Mouse (Mus musculus): ENCODE measurements around the gene Lrig1. TPM values are rescaled to one million over a fixed set of nuclear protein-coding genes. Genes with fewer than 3 reads are reported as not detected.

Lrig1 gene
- total RNA-seq, 2 experiments from 2014 or later: 36.9 to 43.2 TPM

GRCm38 (mm10) chr6:94678377-94679164, 21.4 kb downstream of the Lrig1 start:
- DNase-seq: no peak
- intact Hi-C loops (cut with DNase I): no loop called here

DNA sequence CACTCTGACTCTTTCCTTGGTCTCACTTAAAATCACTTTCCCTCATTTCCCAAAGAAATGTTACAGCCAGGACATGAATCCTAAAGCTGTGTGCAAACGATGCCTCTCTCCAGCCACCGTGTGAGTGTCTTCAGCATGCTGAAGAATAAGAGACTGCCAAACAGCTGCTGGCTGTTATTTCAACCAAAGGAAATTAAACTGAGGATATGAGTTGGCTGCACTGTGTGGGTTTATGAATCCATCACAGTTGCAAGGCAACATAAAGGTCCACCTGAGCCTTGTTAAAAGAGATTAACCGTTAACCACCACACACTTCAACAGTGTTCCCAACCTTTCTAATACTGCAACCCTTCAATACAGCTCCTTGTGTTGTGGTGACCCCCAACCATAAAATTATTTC, 22.5 kb downstream of the Lrig1 start:
- intact Hi-C loops (cut with DNase I): no loop called here
- no peak for DNase-seq

DNA sequence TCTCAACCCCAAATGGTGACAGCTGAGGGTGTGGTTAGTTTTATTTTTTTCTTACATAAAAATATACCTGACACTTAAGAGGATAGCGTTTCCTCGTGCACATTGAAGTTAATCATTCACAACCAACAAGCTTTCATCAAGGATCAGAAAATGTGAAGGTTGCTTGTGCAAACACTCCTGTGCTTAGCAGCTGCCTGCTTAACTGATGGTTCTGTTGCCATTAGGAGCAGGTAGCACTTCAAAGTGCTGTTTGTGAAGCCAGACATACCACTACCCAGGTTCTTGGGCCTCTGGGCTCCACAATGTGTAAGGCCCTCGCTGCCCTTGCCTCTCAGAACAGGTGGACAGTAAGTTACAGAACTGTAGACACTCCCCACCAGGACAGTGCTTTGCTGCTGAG, 23.1 kb downstream of the Lrig1 start:
- DNase-seq: no peak
- intact Hi-C loops (cut with DNase I): no loop called here

DNA sequence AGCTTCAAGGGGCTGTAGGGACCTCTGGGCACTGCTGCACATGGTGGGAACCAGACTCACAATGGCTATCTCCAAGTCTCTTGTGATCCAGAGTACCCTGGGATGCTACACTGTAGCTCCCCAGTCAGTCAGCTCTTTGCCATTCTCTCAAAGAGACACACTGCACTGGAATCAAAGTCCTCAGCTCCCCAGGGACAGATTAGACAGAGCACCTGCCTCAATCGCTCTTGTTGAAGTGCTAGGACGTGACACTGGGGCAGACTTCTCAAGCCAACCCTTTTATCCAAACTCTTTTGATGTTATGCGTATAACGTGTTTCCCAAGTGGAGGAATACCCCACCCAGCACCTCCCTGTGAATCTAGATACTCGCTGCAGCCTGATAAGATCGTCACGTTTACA, 23.7 kb downstream of the Lrig1 start:
- no peak for DNase-seq
- intact Hi-C loops (cut with DNase I): no loop called here

GRCm38 (mm10) chr6:94672426-94672825, 27.5 kb downstream of the Lrig1 start:
- DNase-seq: no peak
- intact Hi-C loops (cut with DNase I): no loop called here

- DNase-seq: no peak
- intact Hi-C loops (cut with DNase I): no loop called here
Observed at GRCm38 (mm10) chr6:94669370-94669769, 30.6 kb downstream of the Lrig1 start.

DNA sequence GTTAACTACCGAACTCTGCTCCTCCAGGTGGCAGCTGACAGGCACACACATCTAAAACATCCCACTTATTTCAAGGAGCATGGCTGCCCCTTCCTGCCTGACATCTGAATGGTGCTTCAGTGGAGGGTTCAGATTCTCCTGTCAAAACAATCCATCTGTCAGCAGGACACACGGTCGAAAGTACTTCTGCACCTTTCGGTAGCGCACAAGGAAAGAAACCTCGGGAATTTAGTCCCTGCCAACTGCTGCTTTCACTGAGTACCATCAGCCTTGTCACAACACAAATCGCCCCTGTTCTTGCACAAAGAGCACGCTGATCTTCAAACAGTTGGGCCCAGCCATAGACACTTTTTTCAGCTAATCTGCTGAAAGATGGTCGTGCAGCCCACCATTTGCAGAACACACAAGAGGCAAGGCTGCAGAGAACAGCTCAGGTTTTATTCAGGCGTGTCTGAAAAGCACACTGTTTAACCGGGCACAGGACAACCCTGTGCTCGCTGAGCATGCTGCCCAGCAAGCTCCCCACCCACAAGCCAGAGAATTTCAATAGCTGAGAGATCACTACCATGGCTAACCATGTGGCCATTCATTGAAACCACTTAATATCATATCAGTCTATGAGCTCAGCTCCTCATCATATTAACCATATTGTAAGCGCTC, 31.6 kb downstream of the Lrig1 start:
- intact Hi-C loops (cut with DNase I): no loop called here

DNA sequence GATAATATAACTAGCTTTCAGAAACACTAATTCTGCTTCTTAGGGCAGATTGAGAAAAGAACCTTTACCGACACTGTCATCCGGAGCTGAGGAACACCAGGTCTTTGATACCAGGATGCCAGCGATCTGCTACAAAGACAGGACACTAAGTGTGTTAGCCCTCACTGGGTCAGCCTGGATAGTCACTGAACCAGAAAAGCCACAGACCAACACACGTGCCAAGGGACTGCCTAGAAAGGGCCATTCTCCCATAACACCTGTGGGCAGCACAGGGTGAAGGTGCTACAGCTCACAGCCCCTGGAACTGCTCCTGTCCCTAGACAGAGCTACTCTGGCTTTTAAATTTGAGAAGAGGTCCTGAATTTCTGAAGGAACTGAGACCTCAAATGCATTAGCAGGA, 32.8 kb downstream of the Lrig1 start:
- intact Hi-C loops (cut with DNase I): no loop called here

More for the DNA sequence above, 31.6 kb downstream of the Lrig1 start:
- no peak for DNase-seq

DNA sequence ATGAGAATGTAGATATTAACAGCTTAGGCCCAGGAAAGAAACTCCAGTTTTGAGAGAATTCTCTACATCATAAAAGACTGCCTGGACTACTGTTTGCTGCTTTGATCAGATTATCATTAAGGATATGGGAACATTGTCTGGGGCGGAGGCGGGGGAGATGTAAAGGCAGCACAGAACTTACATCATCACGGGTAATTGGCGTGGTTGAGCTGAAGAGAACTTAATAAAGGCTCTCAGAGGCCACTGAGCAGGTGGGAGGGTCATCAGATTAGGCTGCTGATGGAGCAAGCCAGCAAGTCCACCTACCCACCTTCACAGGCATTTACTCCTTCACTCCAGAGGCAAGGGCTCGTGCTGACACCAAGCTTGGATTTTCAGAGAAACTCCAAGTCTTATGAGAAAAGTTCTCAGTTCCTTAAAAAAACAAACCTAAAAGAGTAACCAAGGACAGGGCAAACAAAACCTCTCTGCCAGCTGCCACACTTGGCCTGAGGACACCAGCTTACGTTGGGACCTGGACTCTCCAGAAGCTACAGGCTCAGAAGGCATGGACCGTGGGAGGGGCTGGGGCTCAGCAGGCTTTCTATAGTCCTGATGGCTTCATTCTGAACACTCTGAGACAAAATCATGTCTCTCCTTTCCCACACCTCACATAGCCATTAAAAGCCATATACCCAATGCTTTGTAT, 33.4 kb downstream of the Lrig1 start:
- intact Hi-C loops (cut with DNase I): no loop called here
- DNase-seq: no peak

More for the DNA sequence above, 32.8 kb downstream of the Lrig1 start:
- DNase-seq: no peak

DNA sequence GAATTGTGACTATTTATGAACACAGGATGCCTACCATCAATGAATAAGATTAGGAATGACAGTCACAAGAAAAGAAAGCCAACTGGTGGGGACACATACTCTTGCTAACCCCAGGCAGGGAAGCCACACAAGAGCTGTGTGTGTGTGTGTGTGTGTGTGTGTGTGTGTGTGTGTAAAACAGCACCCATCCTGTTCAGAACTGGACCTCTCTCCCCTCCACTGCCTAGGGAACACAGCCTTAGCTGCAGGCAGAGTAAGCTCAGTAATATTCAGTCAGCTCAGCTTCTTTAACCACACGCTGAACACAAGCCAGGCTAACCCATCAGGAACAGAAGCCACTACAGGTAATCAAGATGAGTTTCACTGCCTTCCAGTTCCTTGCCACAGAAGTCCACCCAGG, 34.3 kb downstream of the Lrig1 start:
- intact Hi-C loops (cut with DNase I): no loop called here

GRCm38 (mm10) chr6:94665248-94665647, 34.7 kb downstream of the Lrig1 start:
- no peak for DNase-seq
- intact Hi-C loops (cut with DNase I): no loop called here

More for the DNA sequence above, 34.3 kb downstream of the Lrig1 start:
- no peak for DNase-seq

DNA sequence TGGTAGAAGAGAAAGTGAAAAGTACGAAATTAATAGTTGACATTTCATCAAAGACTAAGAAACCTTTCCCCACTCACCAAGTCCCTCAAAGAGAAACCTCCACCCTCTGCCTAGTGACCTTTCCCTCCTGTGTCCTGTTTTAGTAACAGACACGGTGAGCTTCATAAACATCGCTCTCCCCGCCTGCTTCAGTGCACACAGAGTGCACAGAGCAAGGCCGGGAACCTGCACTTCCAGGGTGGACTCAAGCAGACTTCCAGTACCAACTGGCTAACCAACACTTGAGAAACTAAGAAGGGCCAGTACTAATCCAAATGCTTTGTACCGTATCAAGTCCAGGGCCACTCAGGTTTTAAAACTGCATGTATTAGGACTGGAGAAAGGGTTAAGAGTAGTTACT, 36.0 kb downstream of the Lrig1 start:
- intact Hi-C loops (cut with DNase I): loop anchor here (5.0 kb wide), 1 partner anchor 42 kb away; no protein-coding TSS in a partner anchor
- no peak for DNase-seq

DNA sequence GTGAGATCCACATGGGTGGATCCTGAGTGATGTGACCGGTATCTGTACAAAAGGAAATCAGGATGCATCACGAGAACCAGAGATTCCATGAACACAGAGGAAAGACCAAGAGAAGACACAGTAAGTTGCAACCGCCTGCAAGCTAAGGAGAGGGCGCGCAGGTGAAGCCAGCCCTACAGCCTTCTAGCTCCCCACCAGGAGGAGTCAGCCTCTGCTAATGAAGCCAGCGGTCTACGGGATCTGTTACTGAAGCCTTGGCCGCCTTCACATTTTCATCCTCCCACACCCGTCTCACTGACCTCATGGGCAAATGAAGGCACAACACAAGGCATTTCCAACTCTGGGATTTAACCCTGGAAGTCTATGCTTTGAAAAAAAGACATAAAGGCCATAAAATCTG, 38.0 kb downstream of the Lrig1 start:
- intact Hi-C loops (cut with DNase I): loop anchor here (5.0 kb wide), 1 partner anchor 40 kb away; no protein-coding TSS in a partner anchor
- no peak for DNase-seq

DNA sequence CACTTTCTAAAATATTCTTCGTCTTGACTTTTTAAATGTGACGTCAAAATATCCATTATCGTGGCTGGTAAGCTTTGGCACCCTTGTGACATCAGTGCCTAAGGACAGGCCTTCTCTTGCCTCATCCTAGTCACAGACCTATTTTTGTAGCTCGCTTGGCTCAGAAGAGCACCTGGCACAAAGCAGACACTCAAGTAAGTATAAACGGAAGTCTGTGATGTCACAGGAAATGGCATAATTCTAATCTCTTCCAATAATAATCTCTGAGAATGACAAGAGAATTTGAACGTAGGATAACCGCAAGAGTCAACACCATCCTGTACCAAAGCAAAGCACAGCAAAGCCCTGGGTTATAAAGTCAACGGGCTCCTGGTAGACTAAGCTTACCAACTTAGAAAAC, 38.6 kb downstream of the Lrig1 start:
- intact Hi-C loops (cut with DNase I): loop anchor here (5.0 kb wide), 1 partner anchor 39 kb away; no protein-coding TSS in a partner anchor
- no peak for DNase-seq

DNA sequence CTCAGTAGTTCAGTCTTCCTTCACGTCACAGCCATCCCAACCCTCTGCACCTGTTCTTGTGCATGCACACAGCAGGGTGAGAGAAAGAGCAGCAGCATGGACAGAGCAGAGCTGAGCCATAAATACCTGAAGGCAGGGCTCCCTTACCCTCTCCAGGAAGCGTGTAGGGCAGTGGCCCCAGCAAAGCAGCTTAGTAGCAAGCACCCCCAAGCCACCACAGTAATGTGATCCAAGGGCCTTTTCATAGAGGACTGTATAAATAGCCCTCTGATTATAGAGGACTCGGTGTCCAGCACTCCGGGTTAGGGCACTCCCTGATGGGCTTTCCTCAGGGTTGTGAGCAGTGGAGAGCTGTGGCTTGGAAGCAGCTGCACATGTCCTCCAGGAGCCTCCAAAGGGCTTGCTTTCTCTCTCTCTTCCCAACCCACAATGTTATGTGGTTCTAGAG, 40.0 kb downstream of the Lrig1 start:
- no peak for DNase-seq
- intact Hi-C loops (cut with DNase I): loop anchor here (5.0 kb wide), 1 partner anchor 38 kb away; no protein-coding TSS in a partner anchor

- intact Hi-C loops (cut with DNase I): no loop called here
- no peak for DNase-seq
Observed at GRCm38 (mm10) chr6:94658136-94658480, 41.9 kb downstream of the Lrig1 start.

GRCm38 (mm10) chr6:94657204-94658135, 42.5 kb downstream of the Lrig1 start:
- intact Hi-C loops (cut with DNase I): no loop called here
- DNase-seq: no peak

DNA sequence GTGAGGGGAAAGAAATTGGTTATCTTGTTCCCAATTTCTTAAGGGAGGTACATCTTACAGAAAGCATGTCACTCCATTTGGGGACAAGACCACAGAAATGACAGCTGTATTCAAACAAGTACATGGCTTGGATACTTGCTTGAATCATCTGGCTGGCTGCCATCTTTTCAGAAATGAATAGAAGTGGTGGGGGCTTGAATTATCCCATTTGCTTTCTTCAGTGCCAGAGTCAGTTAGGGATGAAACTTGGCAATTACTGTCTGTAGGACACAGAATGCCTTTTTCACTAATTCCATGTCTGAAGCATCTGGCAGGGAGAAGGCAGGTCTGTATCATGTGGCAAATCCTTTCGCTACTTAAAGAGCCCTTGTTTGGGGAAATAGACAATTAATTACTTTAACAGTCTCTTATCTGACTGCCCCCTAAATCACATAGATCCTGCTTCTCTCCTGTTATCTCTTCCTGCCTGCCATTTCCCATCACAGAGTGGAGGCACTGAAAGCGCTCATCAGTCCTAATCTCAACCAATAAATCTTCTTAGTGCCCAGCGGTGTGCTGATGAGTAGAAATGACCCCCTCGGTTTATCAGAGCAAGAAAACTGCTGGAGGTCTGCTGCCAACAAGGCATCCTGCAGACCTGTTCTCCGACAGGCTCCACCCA, 44.0 kb downstream of the Lrig1 start:
- intact Hi-C loops (cut with DNase I): no loop called here
- no peak for DNase-seq

GRCm38 (mm10) chr6:94653388-94654316, 46.3 kb downstream of the Lrig1 start:
- intact Hi-C loops (cut with DNase I): no loop called here

More at GRCm38 (mm10) chr6:94653388-94654316, 46.3 kb downstream of the Lrig1 start:
- DNase-seq: no peak
